Mouse (Mus musculus): ENCODE results near the gene 1190005I06Rik. TPM values are rescaled to one million over a fixed set of nuclear protein-coding genes. Genes with fewer than 3 reads are reported as not detected.

1190005I06Rik gene
- polyA plus RNA-seq, 1 experiment = 4.9 TPM

GRCm38 (mm10) chr8:120567731-120568130 is 79.7 kb downstream of the 1190005I06Rik start:
- Histone ChIP-seq H3K27me3 (ENCODE audit: control insufficient read depth, insufficient read depth, insufficient read length) (no peaks in the 10 kb centered on the region), H3K79me2 (ENCODE audit: control insufficient read depth, insufficient read depth) (no peaks in the 10 kb centered on the region), H3ac (ENCODE audit: control insufficient read depth, insufficient read length) (no peak overlapping the region), H3K36me3 (ENCODE audit: control insufficient read depth, insufficient read depth) (no peaks in the 10 kb centered on the region), H3K4me2 (ENCODE audit: low read depth) (no peak overlapping the region), H3K4me3 (no peak overlapping the region)
- TF ChIP-seq TCF3 (IDR thresholded peaks at IDR 0.05; ENCODE audit: insufficient read length, low read depth) (no peak), SRF (IDR thresholded peaks at IDR 0.05; ENCODE audit: control insufficient read depth, insufficient read length, low read depth) (no peak), MYOD1 (IDR thresholded peaks at IDR 0.05; ENCODE audit: control insufficient read depth in 1 of 3, insufficient read length in 2 of 3, low read depth in 2 of 3) (no peak), REST (IDR thresholded peaks at IDR 0.05; ENCODE audit: insufficient read depth, insufficient read length) (no peak), MYOG (IDR thresholded peaks at IDR 0.05; ENCODE audit: control insufficient read depth in 1 of 3, insufficient read depth in 1 of 3, insufficient read length in 2 of 3, low read depth in 2 of 3) (no peak), USF1 (IDR thresholded peaks at IDR 0.05; ENCODE audit: low read depth) (no peak), TCF12 (IDR thresholded peaks at IDR 0.05; ENCODE audit: insufficient read depth, poor library complexity, severe bottlenecking) (no peak), POLR2AphosphoS2 (IDR thresholded peaks at IDR 0.05; ENCODE audit: insufficient read length, low read depth) (no peak), CEBPB (IDR thresholded peaks at IDR 0.05; ENCODE audit: insufficient read depth, poor library complexity, severe bottlenecking) (no peak), POLR2A (IDR thresholded peaks at IDR 0.05; ENCODE audit: insufficient read length, low read depth) (no peak), E2F4 (IDR thresholded peaks at IDR 0.05; ENCODE audit: insufficient read depth) (no peak), MAX (IDR thresholded peaks at IDR 0.05; ENCODE audit: low read depth) (no peak)

GRCm38 (mm10) chr8:120566681-120567080 is 80.8 kb downstream of the 1190005I06Rik start:
- H3K36me3 ChIP-seq (ENCODE audit: control insufficient read depth, insufficient read depth) = no peaks in the 10 kb centered on the region
- TF ChIP-seq POLR2A (IDR thresholded peaks at IDR 0.05; ENCODE audit: insufficient read length, low read depth) (no peak), SRF (IDR thresholded peaks at IDR 0.05; ENCODE audit: control insufficient read depth, insufficient read length, low read depth) (no peak), CEBPB (IDR thresholded peaks at IDR 0.05; ENCODE audit: insufficient read depth, poor library complexity, severe bottlenecking) (no peak), POLR2AphosphoS2 (IDR thresholded peaks at IDR 0.05; ENCODE audit: insufficient read length, low read depth) (no peak), TCF3 (IDR thresholded peaks at IDR 0.05; ENCODE audit: insufficient read length, low read depth) (no peak), REST (IDR thresholded peaks at IDR 0.05; ENCODE audit: insufficient read depth, insufficient read length) (no peak), E2F4 (IDR thresholded peaks at IDR 0.05; ENCODE audit: insufficient read depth) (no peak), MYOG (IDR thresholded peaks at IDR 0.05; ENCODE audit: control insufficient read depth in 1 of 3, insufficient read depth in 1 of 3, insufficient read length in 2 of 3, low read depth in 2 of 3) (no peak), MAX (IDR thresholded peaks at IDR 0.05; ENCODE audit: low read depth) (no peak), MYOD1 (IDR thresholded peaks at IDR 0.05; ENCODE audit: control insufficient read depth in 1 of 3, insufficient read length in 2 of 3, low read depth in 2 of 3) (no peak), USF1 (IDR thresholded peaks at IDR 0.05; ENCODE audit: low read depth) (no peak)

GRCm38 (mm10) chr8:120565151-120565711 is 82.2 kb downstream of the 1190005I06Rik start:
- peak overlapping the region; percentile 77 for H3K4me2 ChIP-seq (ENCODE audit: low read depth)
- no peaks in the 10 kb centered on the region for H3K36me3 ChIP-seq (ENCODE audit: control insufficient read depth, insufficient read depth)
- H3K4me3 ChIP-seq = no peak overlapping the region
- TF ChIP-seq SRF (IDR thresholded peaks at IDR 0.05; ENCODE audit: control insufficient read depth, insufficient read length, low read depth) (no peak), POLR2A (IDR thresholded peaks at IDR 0.05; ENCODE audit: insufficient read length, low read depth) (no peak), POLR2AphosphoS2 (IDR thresholded peaks at IDR 0.05; ENCODE audit: insufficient read length, low read depth) (no peak), E2F4 (IDR thresholded peaks at IDR 0.05; ENCODE audit: insufficient read depth) (no peak), TCF12 (IDR thresholded peaks at IDR 0.05; ENCODE audit: insufficient read depth, poor library complexity, severe bottlenecking) (no peak), MAX (IDR thresholded peaks at IDR 0.05; ENCODE audit: low read depth) (no peak), CEBPB (IDR thresholded peaks at IDR 0.05; ENCODE audit: insufficient read depth, poor library complexity, severe bottlenecking) (no peak), MYOD1 (IDR thresholded peaks at IDR 0.05; ENCODE audit: control insufficient read depth in 1 of 3, insufficient read length in 2 of 3, low read depth in 2 of 3) (no peak), USF1 (IDR thresholded peaks at IDR 0.05; ENCODE audit: low read depth) (no peak), REST (IDR thresholded peaks at IDR 0.05; ENCODE audit: insufficient read depth, insufficient read length) (no peak), MYOG (IDR thresholded peaks at IDR 0.05; ENCODE audit: control insufficient read depth in 1 of 3, insufficient read depth in 1 of 3, insufficient read length in 2 of 3, low read depth in 2 of 3) (no peak), TCF3 (IDR thresholded peaks at IDR 0.05; ENCODE audit: insufficient read length, low read depth) (no peak)
- H3ac ChIP-seq (ENCODE audit: control insufficient read depth, insufficient read length) = no peak overlapping the region
- peaks cover 5% of the 10 kb centered on the region for H3K79me2 ChIP-seq (ENCODE audit: control insufficient read depth, insufficient read depth)
- no peaks in the 10 kb centered on the region for H3K27me3 ChIP-seq (ENCODE audit: control insufficient read depth, insufficient read depth, insufficient read length)

More at GRCm38 (mm10) chr8:120566681-120567080, 80.8 kb downstream of the 1190005I06Rik start:
- no peak overlapping the region for H3K4me3 ChIP-seq
- no peaks in the 10 kb centered on the region for H3K27me3 ChIP-seq (ENCODE audit: control insufficient read depth, insufficient read depth, insufficient read length)
- no peak overlapping the region for H3ac ChIP-seq (ENCODE audit: control insufficient read depth, insufficient read length)
- H3K79me2 ChIP-seq (ENCODE audit: control insufficient read depth, insufficient read depth) = no peaks in the 10 kb centered on the region
- H3K4me2 ChIP-seq (ENCODE audit: low read depth) = no peak overlapping the region

GRCm38 (mm10) chr8:120563851-120564837 is 83.3 kb downstream of the 1190005I06Rik start:
- TF ChIP-seq SRF (IDR thresholded peaks at IDR 0.05; ENCODE audit: control insufficient read depth, insufficient read length, low read depth) (peak; percentile 12), E2F4 (IDR thresholded peaks at IDR 0.05; ENCODE audit: insufficient read depth) (no peak), POLR2AphosphoS2 (IDR thresholded peaks at IDR 0.05; ENCODE audit: insufficient read length, low read depth) (no peak), TCF3 (IDR thresholded peaks at IDR 0.05; ENCODE audit: insufficient read length, low read depth) (peak; percentile 23), TCF12 (IDR thresholded peaks at IDR 0.05; ENCODE audit: insufficient read depth, poor library complexity, severe bottlenecking) (peak; percentile 31), MYOD1 (IDR thresholded peaks at IDR 0.05; ENCODE audit: control insufficient read depth in 1 of 3, insufficient read length in 2 of 3, low read depth in 2 of 3) (peak in 2 of 3 experiments; percentile 60 to 73), MYOG (IDR thresholded peaks at IDR 0.05; ENCODE audit: control insufficient read depth in 1 of 3, insufficient read depth in 1 of 3, insufficient read length in 2 of 3, low read depth in 2 of 3) (peak in 1 of 3 experiments; percentile 68), MAX (IDR thresholded peaks at IDR 0.05; ENCODE audit: low read depth) (no peak)
- Histone ChIP-seq H3K4me2 (ENCODE audit: low read depth) (peak overlapping the region; percentile 77), H3K36me3 (ENCODE audit: control insufficient read depth, insufficient read depth) (no peaks in the 10 kb centered on the region), H3K4me3 (peak overlapping the region; percentile 2), H3K79me2 (ENCODE audit: control insufficient read depth, insufficient read depth) (peaks cover 7% of the 10 kb centered on the region), H3K27me3 (ENCODE audit: control insufficient read depth, insufficient read depth, insufficient read length) (no peaks in the 10 kb centered on the region), H3ac (ENCODE audit: control insufficient read depth, insufficient read length) (no peak overlapping the region)
